Mouse (Mus musculus) thymus, adult 2 months (tissue): Measurements from ENCODE around the gene Cfap46. TPM values are rescaled to one million over a fixed set of nuclear protein-coding genes. Genes with fewer than 3 reads are reported as not detected.
"Not testable (repeated sequence)": the region's sequence is repeated elsewhere in the genome, so short reads cannot be mapped to it uniquely, and the experiment has no call there.

Experiments used
- DNase-seq: peaks from one replicate; pipeline ENCODE4 v3.0.0; 2021
- H3K27ac ChIP-seq: fragments of 200-500 bp; 2 replicates; pipeline ENCODE4 v1.5.1; 2012; ENCODE audit warnings: low read length, control low read depth; ENCODE audit not compliant: control insufficient read depth, insufficient read depth
- H3K27me3 ChIP-seq: fragments of 200-500 bp; 2 replicates; pipeline ENCODE4 v1.6.1; 2012; ENCODE audit warnings: mild to moderate bottlenecking, low read length, moderate library complexity, mixed read lengths; ENCODE audit not compliant: control insufficient read depth, insufficient read depth
- H3K36me3 ChIP-seq: fragments of 200-500 bp; 2 replicates; pipeline ENCODE4 v1.6.1; 2012; ENCODE audit warnings: mild to moderate bottlenecking, low read length, moderate library complexity; ENCODE audit not compliant: control insufficient read depth, insufficient read depth
- H3K4me1 ChIP-seq: fragments of 200-500 bp; replicated peaks from 2 replicates; pipeline ENCODE4 v1.6.1; 2012; ENCODE audit warnings: low read length; ENCODE audit not compliant: control insufficient read depth, insufficient read depth
- H3K4me3 ChIP-seq: fragments of 200-500 bp; 2 replicates; pipeline ENCODE4 v1.5.1; 2012; ENCODE audit warnings: mild to moderate bottlenecking, low read length, control low read depth, moderate library complexity; ENCODE audit not compliant: control insufficient read depth, insufficient read depth
- CTCF ChIP-seq: fragments of 200-500 bp; IDR thresholded peaks from 2 replicates; pipeline ENCODE4 v1.5.1; 2012; ENCODE audit warnings: mild to moderate bottlenecking, control low read depth, low read length, moderate library complexity, borderline replicate concordance; ENCODE audit not compliant: control insufficient read depth, poor library complexity, insufficient read depth; ENCODE audit errors: extremely low read depth
- POLR2A ChIP-seq: fragments of 200-500 bp; IDR thresholded peaks from 2 replicates; pipeline ENCODE4 v1.6.1; 2012; ENCODE audit warnings: mild to moderate bottlenecking, low read length, control low read depth, moderate library complexity; ENCODE audit not compliant: control insufficient read depth, poor library complexity, insufficient read depth; ENCODE audit errors: extremely low read depth
- WGBS: fragments of 180-500 bp; shearing (Covaris S2); methylation state at CpG from one replicate; pipeline ENCODE4 v1.1.7; 2018; 5-methylcytosine and 5-hydroxymethylcytosine counted together
- polyA plus RNA-seq: library from polyadenylated mRNA; depleted of rRNA; stranded (reverse); fragments of >200 nt; gene quantifications from 2 replicates; pipeline ENCODE4 v1.2.3, GENCODE M21; 2012

The Cfap46 gene
- polyA plus RNA-seq, 1 experiment, result 0.36 TPM

- no peak overlapping the region for H3K4me3 ChIP-seq
- H3K27ac ChIP-seq, result no peak overlapping the region
- TF ChIP-seq CTCF (no peak), POLR2A (no peak)
- no peaks in the 10 kb centered on the region; the same call in 1 of the 2 replicates for H3K27me3 ChIP-seq
- DNase-seq, result no peak
- H3K36me3 ChIP-seq, result no peaks in the 10 kb centered on the region
- 83% methylated on average over 3 of the region's 3 CpGs for WGBS
- no peaks in the 10 kb centered on the region for H3K4me1 ChIP-seq
Observed at GRCm38 (mm10) chr7:139676433-139676832, 7.2 kb downstream of the Cfap46 start.

DNA sequence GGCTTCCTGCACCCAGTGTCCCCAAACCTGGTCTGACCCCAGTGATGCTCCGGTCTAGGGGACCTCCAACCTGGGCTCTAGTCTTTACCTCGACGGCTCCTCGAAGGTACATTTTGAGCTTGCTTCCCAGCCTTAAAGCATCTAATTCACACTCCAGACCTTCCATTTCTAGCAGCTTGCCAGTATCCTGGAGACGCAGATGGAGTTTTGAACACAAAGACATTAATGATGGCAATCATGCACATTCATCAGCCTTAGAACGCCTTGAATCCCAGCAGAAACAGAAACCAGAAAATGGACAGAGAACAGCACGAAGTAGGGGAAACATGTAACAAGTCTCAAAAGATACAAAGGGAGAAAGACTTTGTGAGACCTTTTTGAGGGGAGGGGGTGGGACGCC, 16.7 kb downstream of the Cfap46 start:
- no peak for TF ChIP-seq POLR2A
- no peak for TF ChIP-seq CTCF
- DNase-seq, result no peak
- no peaks in the 10 kb centered on the region for H3K27me3 ChIP-seq
- no peaks in the 10 kb centered on the region for H3K36me3 ChIP-seq
- H3K4me3 ChIP-seq, result no peak overlapping the region
- H3K27ac ChIP-seq, result no peak overlapping the region
- WGBS, result 83% methylated on average over 8 of the region's 8 CpGs
- H3K4me1 ChIP-seq, result no peaks in the 10 kb centered on the region

GRCm38 (mm10) chr7:139663318-139663717, 20.3 kb downstream of the Cfap46 start:
- Histone ChIP-seq H3K36me3 (no peaks in the 10 kb centered on the region), H3K4me1 (no peaks in the 10 kb centered on the region), H3K27ac (no peak overlapping the region), H3K27me3 (no peaks in the 10 kb centered on the region), H3K4me3 (no peak overlapping the region)
- no peak for DNase-seq
- 46% methylated on average over 3 of the region's 3 CpGs for WGBS
- TF ChIP-seq POLR2A (no peak), CTCF (no peak)

GRCm38 (mm10) chr7:139659901-139660300, 23.7 kb downstream of the Cfap46 start:
- DNase-seq, H3K4me3 ChIP-seq, H3K36me3 ChIP-seq, H3K27ac ChIP-seq, H3K27me3 ChIP-seq, H3K4me1 ChIP-seq: not testable (repeated sequence)
- WGBS, result 94% methylated on average over 28 of the region's 28 CpGs

DNA sequence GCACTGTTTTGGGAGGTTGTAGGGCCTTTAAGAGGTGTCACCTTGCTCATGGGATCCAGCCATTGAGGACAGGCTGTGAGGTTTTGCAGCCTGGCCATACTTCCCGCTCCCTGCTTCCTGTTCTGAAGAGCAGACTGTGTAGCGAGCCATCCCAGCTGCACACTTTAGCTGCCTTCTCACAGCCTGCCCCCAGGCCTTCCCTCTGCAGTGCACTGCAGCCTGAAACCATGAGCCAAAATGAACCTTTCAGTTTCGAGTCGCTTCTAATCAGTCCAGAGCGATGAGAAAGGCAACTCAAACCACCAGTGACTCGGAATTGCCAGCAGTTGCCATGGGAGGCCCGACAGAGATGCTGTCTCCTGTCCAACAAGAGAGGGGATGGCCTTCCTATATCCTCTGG, 33.9 kb downstream of the Cfap46 start:
- no peak overlapping the region for H3K4me3 ChIP-seq
- DNase-seq, result no peak
- H3K27ac ChIP-seq, result no peak overlapping the region
- no peaks in the 10 kb centered on the region for H3K4me1 ChIP-seq
- 67% methylated on average over 7 of the region's 7 CpGs for WGBS
- H3K36me3 ChIP-seq, result no peaks in the 10 kb centered on the region
- H3K27me3 ChIP-seq, result no peaks in the 10 kb centered on the region
- TF ChIP-seq CTCF (no peak), POLR2A (no peak)

DNA sequence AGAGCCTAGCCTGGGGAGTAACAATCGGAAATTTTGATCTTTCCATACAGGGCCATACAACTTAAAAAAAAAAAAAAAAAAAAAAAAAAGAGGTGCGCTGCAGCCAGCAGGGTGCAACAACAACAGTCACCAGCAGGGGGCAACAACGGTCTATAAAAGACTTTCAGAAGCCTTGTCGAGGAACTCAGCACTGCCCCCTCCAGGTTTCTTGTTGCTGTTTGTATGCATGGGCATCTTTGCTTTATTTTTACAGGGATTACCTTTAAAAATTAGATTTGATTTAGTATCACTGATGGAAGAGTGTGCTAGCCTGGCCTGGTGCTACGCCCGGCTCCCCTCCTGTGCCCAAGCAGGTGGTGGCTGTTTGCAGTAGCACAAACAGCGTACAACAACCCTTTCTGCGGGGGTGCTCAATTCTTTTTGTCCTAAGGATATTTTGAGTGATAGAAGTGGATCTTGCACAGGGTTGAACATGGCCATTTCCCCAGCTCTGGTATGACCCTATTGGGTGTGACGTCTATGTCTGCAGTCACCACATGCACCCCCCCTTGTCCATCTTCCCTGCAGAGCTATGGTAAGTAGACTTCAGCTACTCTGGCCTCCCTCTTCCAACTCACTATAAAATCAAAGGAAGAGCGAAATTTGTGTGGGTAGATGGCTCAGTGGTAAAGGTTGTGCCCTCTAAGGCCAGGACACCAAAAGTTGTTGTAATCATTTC, 35.4 kb downstream of the Cfap46 start:
- 51% methylated on average over 10 of the region's 10 CpGs for WGBS
- DNase-seq, result peak; percentile 91
- no peak overlapping the region for H3K4me3 ChIP-seq
- H3K36me3 ChIP-seq, result no peaks in the 10 kb centered on the region
- no peaks in the 10 kb centered on the region for H3K4me1 ChIP-seq
- TF ChIP-seq POLR2A (no peak), CTCF (peak; percentile 61; the same call in 1 of the 2 replicates)
- no peak overlapping the region for H3K27ac ChIP-seq
- no peaks in the 10 kb centered on the region for H3K27me3 ChIP-seq

DNA sequence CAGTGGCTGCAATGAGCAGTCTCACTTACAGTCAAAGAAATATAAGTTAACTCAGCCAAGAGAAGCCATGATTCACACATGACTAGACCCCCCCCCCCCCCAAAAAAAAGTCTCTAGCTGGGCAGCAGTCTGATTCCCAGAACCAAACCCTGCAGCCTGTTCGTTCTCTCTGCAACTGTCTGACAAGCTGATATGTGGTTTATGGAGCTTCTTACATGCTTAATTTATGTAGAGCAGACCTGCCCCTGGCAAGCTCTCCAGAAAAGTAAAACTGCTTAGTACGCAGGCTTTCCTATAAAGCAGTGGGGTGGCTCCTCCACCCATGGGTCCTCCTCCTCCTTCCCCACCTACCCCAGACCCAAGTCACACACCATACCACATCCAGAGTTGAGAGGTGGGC, 50.2 kb downstream of the Cfap46 start:
- Histone ChIP-seq H3K4me1 (no peaks in the 10 kb centered on the region), H3K27ac (no peak overlapping the region), H3K27me3 (no peaks in the 10 kb centered on the region), H3K4me3 (no peak overlapping the region), H3K36me3 (no peaks in the 10 kb centered on the region)
- DNase-seq, result no peak
- TF ChIP-seq POLR2A, result no peak
- 72% methylated on average over 2 of the region's 2 CpGs for WGBS
